Mouse (Mus musculus): ENCODE measurements around the gene Pdia2.

Pdia2 gene

GRCm38 (mm10) chr17:26198892-26199291, at the start of gene Pdia2:
Pdia2 (minus strand) TSS chr17:26199087.
- DNase-seq (ENCODE audit: low spot score): no peak

GRCm38 (mm10) chr17:26244101-26244841, 45.4 kb upstream of the Pdia2 start, which contains the start of gene Fam234a:
Fam234a (minus strand) TSS chr17:26244242.
- DNase-seq (ENCODE audit: low spot score): peak; percentile 95

GRCm38 (mm10) chr17:26243471-26244100, 44.7 kb upstream of the Pdia2 start:
- DNase-seq (ENCODE audit: low spot score): no peak

- DNase-seq (ENCODE audit: low spot score): no peak
These were observed 42.1 kb upstream of the Pdia2 start for GRCm38 (mm10) chr17:26240990-26241389.

GRCm38 (mm10) chr17:26240120-26240790, 41.4 kb upstream of the Pdia2 start:
- DNase-seq (ENCODE audit: low spot score): no peak

GRCm38 (mm10) chr17:26239551-26239950, 40.7 kb upstream of the Pdia2 start:
- no peak for DNase-seq (ENCODE audit: low spot score)

GRCm38 (mm10) chr17:26237667-26238066, 38.8 kb upstream of the Pdia2 start:
- DNase-seq (ENCODE audit: low spot score): no peak

- no peak for DNase-seq (ENCODE audit: low spot score)
These were observed 36.4 kb upstream of the Pdia2 start for GRCm38 (mm10) chr17:26235077-26235815.

GRCm38 (mm10) chr17:26234386-26234785, 35.5 kb upstream of the Pdia2 start:
- no peak for DNase-seq (ENCODE audit: low spot score)

- no peak for DNase-seq (ENCODE audit: low spot score)
These were observed 34.0 kb upstream of the Pdia2 start for GRCm38 (mm10) chr17:26232863-26233262.

GRCm38 (mm10) chr17:26231156-26231555, 32.3 kb upstream of the Pdia2 start:
- DNase-seq (ENCODE audit: low spot score): no peak

- no peak for DNase-seq (ENCODE audit: low spot score)
These were observed 30.9 kb upstream of the Pdia2 start for GRCm38 (mm10) chr17:26229776-26230175.

- no peak for DNase-seq (ENCODE audit: low spot score)
These were observed 26.3 kb upstream of the Pdia2 start for GRCm38 (mm10) chr17:26225150-26225549.

GRCm38 (mm10) chr17:26221508-26221907, 22.6 kb upstream of the Pdia2 start:
- DNase-seq (ENCODE audit: low spot score): no peak

GRCm38 (mm10) chr17:26212681-26213080, 13.8 kb upstream of the Pdia2 start:
- DNase-seq (ENCODE audit: low spot score): no peak

- no peak for DNase-seq (ENCODE audit: low spot score)
These were observed 13.4 kb upstream of the Pdia2 start for GRCm38 (mm10) chr17:26212241-26212640.

- no peak for DNase-seq (ENCODE audit: low spot score)
These were observed 8.8 kb upstream of the Pdia2 start, which contains the start of gene Arhgdig for GRCm38 (mm10) chr17:26207686-26208085. Arhgdig (minus strand) TSS chr17:26207786.

GRCm38 (mm10) chr17:26206392-26206791, 7.5 kb upstream of the Pdia2 start:
- peak; percentile 58 for DNase-seq (ENCODE audit: low spot score)

- DNase-seq (ENCODE audit: low spot score): no peak
These were observed 5.9 kb upstream of the Pdia2 start for GRCm38 (mm10) chr17:26204766-26205165.

- no peak for DNase-seq (ENCODE audit: low spot score)
These were observed 4.5 kb upstream of the Pdia2 start for GRCm38 (mm10) chr17:26203321-26203811.

GRCm38 (mm10) chr17:26202737-26203136, 3.9 kb upstream of the Pdia2 start, which contains the start of gene Rgs11:
Rgs11 (plus strand) TSS chr17:26202951.
- DNase-seq (ENCODE audit: low spot score): no peak

GRCm38 (mm10) chr17:26201998-26202397, 3.1 kb upstream of the Pdia2 start:
- no peak for DNase-seq (ENCODE audit: low spot score)
